Mouse (Mus musculus) stomach, postnatal 0 days (tissue): ENCODE measurements around the gene Sacm1l. TPM values are rescaled to one million over a fixed set of nuclear protein-coding genes. Genes with fewer than 3 reads are reported as not detected.

Experiments used
- ATAC-seq: fragments of 200-750 bp; cut with Nextera tagmentation; 2 replicates; pipeline ENCODE4 v1.8.0; 2017; ENCODE audit not compliant: low FRiP score, low TSS enrichment
- DNase-seq: peaks from one replicate; pipeline ENCODE4 v3.0.0-alpha.2; 2016; ENCODE audit warnings: low spot score
- H3K27ac ChIP-seq: fragments of 300-500 bp; sonication (generic); replicated peaks from 2 replicates; pipeline ENCODE4 v1.5.1; 2014; ENCODE audit warnings: mild to moderate bottlenecking, control low read depth
- H3K27me3 ChIP-seq: fragments of 300-500 bp; sonication (generic); 2 replicates; pipeline ENCODE4 v1.6.1; 2014; ENCODE audit warnings: low read length; ENCODE audit not compliant: control insufficient read depth, insufficient read depth
- H3K36me3 ChIP-seq: fragments of 300-500 bp; sonication (generic); 2 replicates; pipeline ENCODE4 v1.6.1; 2014; ENCODE audit warnings: low read length, mixed read lengths; ENCODE audit not compliant: control insufficient read depth, insufficient read depth
- H3K4me1 ChIP-seq: fragments of 300-500 bp; sonication (generic); replicated peaks from 2 replicates; pipeline ENCODE4 v1.6.1; 2014; ENCODE audit warnings: antibody characterized with exemption; ENCODE audit not compliant: control insufficient read depth, insufficient read depth
- H3K4me2 ChIP-seq: fragments of 300-500 bp; sonication (generic); replicated peaks from 2 replicates; pipeline ENCODE4 v1.6.1; 2014; ENCODE audit warnings: low read depth, mild to moderate bottlenecking, control low read depth, moderate library complexity
- H3K4me3 ChIP-seq: fragments of 300-500 bp; sonication (generic); 2 replicates; pipeline ENCODE4 v1.5.1; 2014; ENCODE audit warnings: low read depth, low read length, control low read depth
- H3K9ac ChIP-seq: fragments of 300-500 bp; sonication (generic); 2 replicates; pipeline ENCODE4 v1.6.1; 2014; ENCODE audit warnings: mild to moderate bottlenecking, low read length, control low read depth, mixed read lengths
- H3K9me3 ChIP-seq: fragments of 300-500 bp; sonication (generic); 2 replicates; pipeline ENCODE4 v1.6.1; 2016; ENCODE audit warnings: low read length; ENCODE audit not compliant: control insufficient read depth
- CTCF ChIP-seq: IDR thresholded peaks from 2 replicates; pipeline ENCODE4 v1.5.1; 2016; ENCODE audit warnings: antibody characterized with exemption, low read depth, mild to moderate bottlenecking, moderate library complexity
- EP300 ChIP-seq: optimal IDR thresholded peaks from 2 replicates; pipeline ENCODE3; 2016; ENCODE audit warnings: antibody characterized with exemption
- WGBS: fragments of 180-500 bp; shearing (Covaris S2); extraction: QIAGEN DNeasy Blood & Tissue Kit; methylation state at CpG from one replicate; pipeline ENCODE4 v1.1.7; 2014; 5-methylcytosine and 5-hydroxymethylcytosine counted together
- polyA plus RNA-seq: library from polyadenylated mRNA; unstranded; fragments of >200 nt; fragmentation: Nextera tagmentation; extraction: Ambion mirVana; gene quantifications from 2 replicates; pipeline ENCODE4 v1.2.1, GENCODE M21; 2015

Gene Sacm1l
- polyA plus RNA-seq, 1 experiment from 2014 or later = 33.6 TPM

- no peaks in the 10 kb centered on the region for H3K9me3 ChIP-seq
- no peak overlapping the region for H3K27ac ChIP-seq
- ATAC-seq = no peak
- peaks cover 13% of the 10 kb centered on the region; the same call in 1 of the 2 replicates for H3K36me3 ChIP-seq
- no peaks in the 10 kb centered on the region for H3K27me3 ChIP-seq
- WGBS = 78% methylated on average over 2 of the region's 2 CpGs
- TF ChIP-seq CTCF (no peak), EP300 (no peak)
- no peak overlapping the region for H3K4me3 ChIP-seq
- H3K4me1 ChIP-seq = no peaks in the 10 kb centered on the region
- no peak for DNase-seq
- no peak overlapping the region for H3K9ac ChIP-seq
- H3K4me2 ChIP-seq = no peak overlapping the region
These were observed 17.1 kb upstream of the Sacm1l start for GRCm38 (mm10) chr9:123512482-123512881.

GRCm38 (mm10) chr9:123515087-123515486, 14.5 kb upstream of the Sacm1l start:
- Histone ChIP-seq H3K36me3 (peaks cover 28% of the 10 kb centered on the region), H3K4me2 (no peak overlapping the region)

GRCm38 (mm10) chr9:123516641-123517385, 12.7 kb upstream of the Sacm1l start:
- no peak for TF ChIP-seq EP300
- TF ChIP-seq CTCF = no peak
- H3K4me3 ChIP-seq = no peak overlapping the region
- DNase-seq (no peak), ATAC-seq (no peak)
- no peaks in the 10 kb centered on the region for H3K9me3 ChIP-seq
- no peaks in the 10 kb centered on the region for H3K4me1 ChIP-seq
- H3K4me2 ChIP-seq = no peak overlapping the region
- H3K36me3 ChIP-seq = peaks cover 25% of the 10 kb centered on the region
- H3K9ac ChIP-seq = no peak overlapping the region
- WGBS = 87% methylated on average over 7 of the region's 7 CpGs
- no peak overlapping the region for H3K27ac ChIP-seq
- no peaks in the 10 kb centered on the region for H3K27me3 ChIP-seq

More at GRCm38 (mm10) chr9:123515087-123515486, 14.5 kb upstream of the Sacm1l start:
- Histone ChIP-seq H3K4me3 (no peak overlapping the region), H3K4me1 (no peaks in the 10 kb centered on the region), H3K27ac (no peak overlapping the region), H3K27me3 (no peaks in the 10 kb centered on the region), H3K9ac (no peak overlapping the region), H3K9me3 (no peaks in the 10 kb centered on the region)
- TF ChIP-seq EP300 = no peak
- no peak for TF ChIP-seq CTCF
- no peak for DNase-seq
- ATAC-seq = no peak
- 89% methylated on average over 2 of the region's 2 CpGs for WGBS

GRCm38 (mm10) chr9:123518969-123519894, 10.3 kb upstream of the Sacm1l start:
- no peaks in the 10 kb centered on the region for H3K4me1 ChIP-seq
- H3K9me3 ChIP-seq = no peaks in the 10 kb centered on the region
- H3K27ac ChIP-seq = no peak overlapping the region
- H3K36me3 ChIP-seq = peaks cover 25% of the 10 kb centered on the region
- no peak for DNase-seq
- H3K9ac ChIP-seq = no peak overlapping the region
- WGBS = 83% methylated on average over 13 of the region's 13 CpGs
- no peak overlapping the region for H3K4me3 ChIP-seq
- no peak overlapping the region for H3K4me2 ChIP-seq
- TF ChIP-seq CTCF = no peak
- TF ChIP-seq EP300 = no peak
- no peaks in the 10 kb centered on the region for H3K27me3 ChIP-seq
- no peak for ATAC-seq

- Histone ChIP-seq H3K4me2 (no peak overlapping the region), H3K4me1 (no peaks in the 10 kb centered on the region), H3K9ac (no peak overlapping the region), H3K36me3 (peaks cover 25% of the 10 kb centered on the region), H3K9me3 (no peaks in the 10 kb centered on the region), H3K4me3 (no peak overlapping the region), H3K27ac (no peak overlapping the region), H3K27me3 (no peaks in the 10 kb centered on the region)
- no peak for TF ChIP-seq EP300
- no peak for TF ChIP-seq CTCF
- 64% methylated on average over 3 of the region's 3 CpGs for WGBS
- no peak for DNase-seq
- no peak for ATAC-seq
These were observed 8.8 kb upstream of the Sacm1l start for GRCm38 (mm10) chr9:123520735-123521134.
